Mouse (Mus musculus): ENCODE results near the gene Vps51. TPM values are rescaled to one million over a fixed set of nuclear protein-coding genes. Genes with fewer than 3 reads are reported as not detected.

Vps51 gene
- total RNA-seq, 1 experiment, result 36.9 TPM

GRCm38 (mm10) chr19:6023930-6024329, 53.1 kb downstream of the Vps51 start:
- H3K36me3 ChIP-seq (ENCODE audit: control insufficient read depth, insufficient read depth, low read length, poor library complexity, severe bottlenecking), result no peaks in the 10 kb centered on the region
- H3K4me3 ChIP-seq (ENCODE audit: insufficient read depth in 1 of 2, low read depth in 1 of 2, low read length in 2 of 2, poor library complexity in 1 of 2, severe bottlenecking in 1 of 2), result peak overlapping the region in 1 of 2 experiments; percentile 31; a peak in 1 of 4 replicates
- in situ Hi-C loops (cut with MboI; ENCODE audit: low sequenced_read_pairs in 2 of 2, unreplicated experiment in 2 of 2), result no loop called here
- DNase-seq (ENCODE audit: low read depth, low spot score), result no peak
- H3K4me1 ChIP-seq (ENCODE audit: control insufficient read depth in 2 of 2, insufficient read depth in 2 of 2, low read length in 2 of 2, poor library complexity in 1 of 2), result peaks cover 0 to 5% of the 10 kb centered on the region in 2 experiments; a peak in 1 of 4 replicates
- H3K27ac ChIP-seq (ENCODE audit: insufficient read depth, low read depth, low read length, poor library complexity, severe bottlenecking), result no peak overlapping the region
- no peaks in the 10 kb centered on the region for H3K9me3 ChIP-seq (ENCODE audit: control insufficient read depth, insufficient read depth, low read depth, low read length)
- TF ChIP-seq MAFK (IDR thresholded peaks at IDR 0.05; ENCODE audit: insufficient read depth, low read depth, low read length) (no peak), CHD2 (IDR thresholded peaks at IDR 0.05; ENCODE audit: low read depth, low read length) (no peak), HCFC1 (IDR thresholded peaks at IDR 0.05; ENCODE audit: borderline replicate concordance, insufficient read depth, low read length) (no peak), ZNF384 (IDR thresholded peaks at IDR 0.05; ENCODE audit: low read depth, low read length) (no peak), ZC3H11A (IDR thresholded peaks at IDR 0.05; ENCODE audit: borderline replicate concordance, low read depth, low read length) (no peak)
- H3K9ac ChIP-seq (ENCODE audit: insufficient read depth, low read depth, low read length, poor library complexity, severe bottlenecking), result no peak overlapping the region

- H3K4me3 ChIP-seq (ENCODE audit: insufficient read depth in 1 of 2, low read depth in 1 of 2, low read length in 2 of 2, poor library complexity in 1 of 2, severe bottlenecking in 1 of 2), result peak overlapping the region in 1 of 2 experiments; percentile 16; a peak in 1 of 4 replicates
- in situ Hi-C loops (cut with MboI; ENCODE audit: low sequenced_read_pairs in 2 of 2, unreplicated experiment in 2 of 2), result no loop called here
- no peak overlapping the region for H3K27ac ChIP-seq (ENCODE audit: insufficient read depth, low read depth, low read length, poor library complexity, severe bottlenecking)
- TF ChIP-seq MAFK (IDR thresholded peaks at IDR 0.05; ENCODE audit: insufficient read depth, low read depth, low read length), result no peak
- no peak for TF ChIP-seq ZNF384 (IDR thresholded peaks at IDR 0.05; ENCODE audit: low read depth, low read length)
- TF ChIP-seq HCFC1 (IDR thresholded peaks at IDR 0.05; ENCODE audit: borderline replicate concordance, insufficient read depth, low read length), result no peak
- TF ChIP-seq CHD2 (IDR thresholded peaks at IDR 0.05; ENCODE audit: low read depth, low read length), result no peak
- TF ChIP-seq ZC3H11A (IDR thresholded peaks at IDR 0.05; ENCODE audit: borderline replicate concordance, low read depth, low read length), result no peak
- H3K4me1 ChIP-seq (ENCODE audit: control insufficient read depth in 2 of 2, insufficient read depth in 2 of 2, low read length in 2 of 2, poor library complexity in 1 of 2), result peaks cover 0 to 5% of the 10 kb centered on the region in 2 experiments; a peak in 1 of 4 replicates
- DNase-seq (ENCODE audit: low read depth, low spot score), result no peak
- no peaks in the 10 kb centered on the region for H3K9me3 ChIP-seq (ENCODE audit: control insufficient read depth, insufficient read depth, low read depth, low read length)
- H3K36me3 ChIP-seq (ENCODE audit: control insufficient read depth, insufficient read depth, low read length, poor library complexity, severe bottlenecking), result no peaks in the 10 kb centered on the region
- H3K9ac ChIP-seq (ENCODE audit: insufficient read depth, low read depth, low read length, poor library complexity, severe bottlenecking), result no peak overlapping the region
Measured at GRCm38 (mm10) chr19:6023059-6023458, 54.0 kb downstream of the Vps51 start.

- Histone ChIP-seq H3K27ac (ENCODE audit: insufficient read depth, low read depth, low read length, poor library complexity, severe bottlenecking) (no peak overlapping the region), H3K9ac (ENCODE audit: insufficient read depth, low read depth, low read length, poor library complexity, severe bottlenecking) (no peak overlapping the region), H3K9me3 (ENCODE audit: control insufficient read depth, insufficient read depth, low read depth, low read length) (no peaks in the 10 kb centered on the region), H3K4me1 (ENCODE audit: control insufficient read depth in 2 of 2, insufficient read depth in 2 of 2, low read length in 2 of 2, poor library complexity in 1 of 2) (peaks cover 0 to 8% of the 10 kb centered on the region in 2 experiments; a peak in 2 of 4 replicates), H3K4me3 (ENCODE audit: insufficient read depth in 1 of 2, low read depth in 1 of 2, low read length in 2 of 2, poor library complexity in 1 of 2, severe bottlenecking in 1 of 2) (no peak overlapping the region), H3K36me3 (ENCODE audit: control insufficient read depth, insufficient read depth, low read length, poor library complexity, severe bottlenecking) (no peaks in the 10 kb centered on the region)
- in situ Hi-C loops (cut with MboI; ENCODE audit: low sequenced_read_pairs in 2 of 2, unreplicated experiment in 2 of 2), result no loop called here
- TF ChIP-seq MAFK (IDR thresholded peaks at IDR 0.05; ENCODE audit: insufficient read depth, low read depth, low read length) (no peak), ZNF384 (IDR thresholded peaks at IDR 0.05; ENCODE audit: low read depth, low read length) (no peak), CHD2 (IDR thresholded peaks at IDR 0.05; ENCODE audit: low read depth, low read length) (no peak), ZC3H11A (IDR thresholded peaks at IDR 0.05; ENCODE audit: borderline replicate concordance, low read depth, low read length) (no peak), HCFC1 (IDR thresholded peaks at IDR 0.05; ENCODE audit: borderline replicate concordance, insufficient read depth, low read length) (no peak)
- DNase-seq (ENCODE audit: low read depth, low spot score), result no peak
Measured at GRCm38 (mm10) chr19:6020276-6020675, 56.8 kb downstream of the Vps51 start.

GRCm38 (mm10) chr19:6018142-6019089, 58.6 kb downstream of the Vps51 start:
- no peak overlapping the region; the same call in 1 of the 2 replicates for H3K27ac ChIP-seq (ENCODE audit: insufficient read depth, low read depth, low read length, poor library complexity, severe bottlenecking)
- H3K36me3 ChIP-seq (ENCODE audit: control insufficient read depth, insufficient read depth, low read length, poor library complexity, severe bottlenecking), result no peaks in the 10 kb centered on the region
- peak; percentile 62 for TF ChIP-seq MAFK (IDR thresholded peaks at IDR 0.05; ENCODE audit: insufficient read depth, low read depth, low read length)
- no peak for TF ChIP-seq ZC3H11A (IDR thresholded peaks at IDR 0.05; ENCODE audit: borderline replicate concordance, low read depth, low read length)
- no peak for TF ChIP-seq CHD2 (IDR thresholded peaks at IDR 0.05; ENCODE audit: low read depth, low read length)
- no peak for TF ChIP-seq HCFC1 (IDR thresholded peaks at IDR 0.05; ENCODE audit: borderline replicate concordance, insufficient read depth, low read length)
- no peak for TF ChIP-seq ZNF384 (IDR thresholded peaks at IDR 0.05; ENCODE audit: low read depth, low read length)
- in situ Hi-C loops (cut with MboI; ENCODE audit: low sequenced_read_pairs in 2 of 2, unreplicated experiment in 2 of 2), result no loop called here
- peak overlapping the region; percentile 23; the same call in 1 of the 2 replicates for H3K9ac ChIP-seq (ENCODE audit: insufficient read depth, low read depth, low read length, poor library complexity, severe bottlenecking)
- peaks cover 0 to 12% of the 10 kb centered on the region in 2 experiments; a peak in 2 of 4 replicates for H3K4me1 ChIP-seq (ENCODE audit: control insufficient read depth in 2 of 2, insufficient read depth in 2 of 2, low read length in 2 of 2, poor library complexity in 1 of 2)
- H3K4me3 ChIP-seq (ENCODE audit: insufficient read depth in 1 of 2, low read depth in 1 of 2, low read length in 2 of 2, poor library complexity in 1 of 2, severe bottlenecking in 1 of 2), result peak overlapping the region; percentile 40 to 46
- H3K9me3 ChIP-seq (ENCODE audit: control insufficient read depth, insufficient read depth, low read depth, low read length), result no peaks in the 10 kb centered on the region
- DNase-seq (ENCODE audit: low read depth, low spot score), result peak; percentile 96

Other genes starting within 250 kb of the Vps51 start
- gene Frmd8, start 202.0 kb downstream of the Vps51 start, total RNA-seq (2012; rRNA removed), result 33.4 and 35.7 TPM in 2 replicates
- 1.2 and 1.9 TPM in 2 replicates for gene Slc25a45, start 199.4 kb downstream of the Vps51 start, total RNA-seq (2012; rRNA removed)
- 2.1 and 2.2 TPM in 2 replicates for gene Tigd3, start 183.1 kb downstream of the Vps51 start, total RNA-seq (2012; rRNA removed)
- 37.9 and 39.5 TPM in 2 replicates for gene Dpf2, start 164.2 kb downstream of the Vps51 start, total RNA-seq (2012; rRNA removed)
- 0.42 and 0.76 TPM in 2 replicates for gene Cdc42ep2, start 152.4 kb downstream of the Vps51 start, total RNA-seq (2012; rRNA removed)
- 69.7 and 80.5 TPM in 2 replicates for gene Pola2, start 113.0 kb downstream of the Vps51 start, total RNA-seq (2012; rRNA removed)
- 0.54 and 1.4 TPM in 2 replicates for gene Slc22a20, start 91.1 kb downstream of the Vps51 start, total RNA-seq (2012; rRNA removed)
- 19.3 and 20.4 TPM in 2 replicates for gene Capn1, start 61.3 kb downstream of the Vps51 start, total RNA-seq (2012; rRNA removed)
- gene Syvn1, start 30.7 kb downstream of the Vps51 start, total RNA-seq (2012; rRNA removed), result 29.6 and 41.4 TPM in 2 replicates
- 55.9 and 62.7 TPM in 2 replicates for gene Mrpl49, start 19.4 kb downstream of the Vps51 start, total RNA-seq (2012; rRNA removed)
- gene Fau, start 19.4 kb downstream of the Vps51 start, total RNA-seq (2012; rRNA removed), result 1,469 and 1,510 TPM in 2 replicates
- gene Znhit2, start 16.0 kb downstream of the Vps51 start, total RNA-seq (2012; rRNA removed), result 18.2 and 23.2 TPM in 2 replicates
- 14.0 and 23.2 TPM in 2 replicates for gene Tm7sf2, start 8.9 kb downstream of the Vps51 start, total RNA-seq (2012; rRNA removed)
- gene Tmem262, start 2.8 kb upstream of the Vps51 start, total RNA-seq (2012; rRNA removed), result not detected in 2 replicates
- gene Gm28374, start 5.0 kb upstream of the Vps51 start, total RNA-seq (2012; rRNA removed), result 0.48 and 0.54 TPM in 2 replicates
- 39.4 and 42.4 TPM in 2 replicates for gene Zfpl1, start 7.7 kb upstream of the Vps51 start, total RNA-seq (2012; rRNA removed)
- 50.7 and 52.1 TPM in 2 replicates for gene Cdca5, start 7.8 kb upstream of the Vps51 start, total RNA-seq (2012; rRNA removed)
- gene AC131692.1, start 17.2 kb upstream of the Vps51 start, total RNA-seq (2012; rRNA removed), result 3.4 and 5.9 TPM in 2 replicates
- 0.80 and 3.5 TPM in 2 replicates for gene Naaladl1, start 28.6 kb upstream of the Vps51 start, total RNA-seq (2012; rRNA removed)
- gene Sac3d1, start 41.4 kb upstream of the Vps51 start, total RNA-seq (2012; rRNA removed), result 25.2 and 28.2 TPM in 2 replicates
- gene Snx15, start 51.1 kb upstream of the Vps51 start, total RNA-seq (2012; rRNA removed), result 8.9 and 11.9 TPM in 2 replicates
- 0.18 TPM in 1 of 2 replicates, not detected in the other for gene Batf2, start 63.8 kb upstream of the Vps51 start, total RNA-seq (2012; rRNA removed)
- 42.2 and 43.8 TPM in 2 replicates for gene Arl2, start 64.3 kb upstream of the Vps51 start, total RNA-seq (2012; rRNA removed)
- 0.63 and 1.6 TPM in 2 replicates for gene Majin, start 107.2 kb upstream of the Vps51 start, total RNA-seq (2012; rRNA removed)
- gene Gpha2, start 149.1 kb upstream of the Vps51 start, total RNA-seq (2012; rRNA removed), result 3.9 and 5.9 TPM in 2 replicates
- 22.8 and 24.8 TPM in 2 replicates for gene Ppp2r5b, start 158.6 kb upstream of the Vps51 start, total RNA-seq (2012; rRNA removed)
- 31.8 and 45.0 TPM in 2 replicates for gene Atg2a, start 164.4 kb upstream of the Vps51 start, total RNA-seq (2012; rRNA removed)
- gene Ehd1, start 199.5 kb upstream of the Vps51 start, total RNA-seq (2012; rRNA removed), result 133 and 162 TPM in 2 replicates
- 35.5 and 48.4 TPM in 2 replicates for gene Cdc42bpg, start 229.2 kb upstream of the Vps51 start, total RNA-seq (2012; rRNA removed)

All from ES-E14 (cell line).